In the genomic region with DNA sequence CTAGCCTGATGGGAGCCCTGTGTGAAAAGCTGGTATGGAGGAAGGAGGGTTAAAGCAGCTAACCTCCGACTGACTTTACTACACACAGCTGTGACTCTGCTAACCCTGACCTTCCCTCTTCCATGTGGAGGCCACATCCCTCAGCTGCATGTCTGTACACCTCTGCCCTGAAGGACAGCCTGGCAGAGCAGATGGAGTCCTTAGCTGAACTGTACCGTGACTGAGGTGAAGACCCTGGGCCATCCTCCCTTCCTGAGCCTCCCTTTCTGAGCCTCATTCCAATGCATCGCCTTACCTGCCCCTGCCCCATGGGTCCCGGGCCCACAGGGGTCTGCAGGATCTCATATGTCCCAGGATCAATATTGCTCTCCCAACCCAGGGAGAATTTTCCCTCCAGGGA, we compare ENCODE assay signal across 27 mouse cellular contexts. TPM values are rescaled to one million over a fixed set of nuclear protein-coding genes. Genes with fewer than 3 reads are reported as not detected.
A peak's percentile ranks its signal among the peaks of the same experiment; 100 is the strongest.
DNase-seq lines count a peak whose midpoint lies in the region; ATAC-seq and TF ChIP-seq lines count a peak whose summit lies in the region.
"Had no signal": no experiment of that assay in that cellular context is flagged by ENCODE, and none has a peak within 500 bp of the region (broad histone marks: within the 10 kb centered on the region; RNA-seq: fewer than 3 reads in every experiment).

No protein-coding gene starts in this region.

- H3K4me3 ChIP-seq in hindbrain, embryonic 10.5 days: no peak overlapping the region
- no peak overlapping the region for H3K4me3 ChIP-seq in hindbrain, postnatal 0 days (ENCODE audit: low read length)
- H3K4me3 ChIP-seq in midbrain, embryonic 10.5 days: no peak overlapping the region
- no peak overlapping the region for H3K4me3 ChIP-seq in midbrain, embryonic 16.5 days (ENCODE audit: low read depth, low read length)
- no peak overlapping the region for H3K4me3 ChIP-seq in hindbrain, embryonic 12.5 days
- H3K4me3 ChIP-seq in neural tube, embryonic 15.5 days (replicated peaks): no peak overlapping the region
- H3K4me3 ChIP-seq in heart, embryonic 10.5 days: no peak overlapping the region
- H3K4me3 ChIP-seq: embryonic facial prominence, embryonic 13.5 days; heart, embryonic 15.5 days; limb, embryonic 13.5 days; liver, embryonic 13.5 days; neural tube, embryonic 12.5 days had no signal

- H3K36me3 ChIP-seq in hindbrain, embryonic 10.5 days: no peaks in the 10 kb centered on the region
- H3K36me3 ChIP-seq in hindbrain, postnatal 0 days (ENCODE audit: insufficient read depth, low read length): no peaks in the 10 kb centered on the region
- H3K36me3 ChIP-seq in midbrain, embryonic 10.5 days: no peaks in the 10 kb centered on the region
- no peaks in the 10 kb centered on the region for H3K36me3 ChIP-seq in midbrain, embryonic 16.5 days (ENCODE audit: control insufficient read depth, insufficient read depth, low read length)
- H3K36me3 ChIP-seq in hindbrain, embryonic 12.5 days: no peaks in the 10 kb centered on the region
- no peaks in the 10 kb centered on the region for H3K36me3 ChIP-seq in neural tube, embryonic 15.5 days
- H3K36me3 ChIP-seq in heart, embryonic 10.5 days: no peaks in the 10 kb centered on the region
- H3K36me3 ChIP-seq: embryonic facial prominence, embryonic 13.5 days; G1E; heart, embryonic 15.5 days; limb, embryonic 13.5 days; liver, embryonic 13.5 days; neural tube, embryonic 12.5 days had no signal

- peaks cover 53% of the 10 kb centered on the region for H3K27me3 ChIP-seq in hindbrain, embryonic 10.5 days (ENCODE audit: insufficient read depth, poor library complexity, severe bottlenecking)
- no peaks in the 10 kb centered on the region for H3K27me3 ChIP-seq in hindbrain, postnatal 0 days (ENCODE audit: insufficient read depth, low read length)
- H3K27me3 ChIP-seq in midbrain, embryonic 10.5 days (ENCODE audit: low read depth, poor library complexity, severe bottlenecking): peaks cover 88% of the 10 kb centered on the region
- no peaks in the 10 kb centered on the region; the same call in 1 of the 2 replicates for H3K27me3 ChIP-seq in midbrain, embryonic 16.5 days (ENCODE audit: control insufficient read depth, insufficient read depth, low read depth, low read length)
- peaks cover 12% of the 10 kb centered on the region for H3K27me3 ChIP-seq in hindbrain, embryonic 12.5 days
- no peaks in the 10 kb centered on the region for H3K27me3 ChIP-seq in neural tube, embryonic 15.5 days (replicated peaks)
- H3K27me3 ChIP-seq in heart, embryonic 10.5 days (ENCODE audit: insufficient read depth, poor library complexity, severe bottlenecking): peaks cover 82% of the 10 kb centered on the region
- H3K27me3 ChIP-seq: neural tube, embryonic 12.5 days had no signal

- DNase-seq in hindbrain, embryonic 10.5 days (ENCODE audit: low spot score): no peak
- DNase-seq in hindbrain, postnatal 0 days (ENCODE audit: low spot score): no peak
- no peak for DNase-seq in midbrain, embryonic 10.5 days (ENCODE audit: low spot score)
- no peak for DNase-seq in heart, embryonic 10.5 days (ENCODE audit: low spot score)
- DNase-seq: adrenal gland, postnatal 14 days; cerebellum, adult 11-12 months; cerebellum, postnatal 14 days; gastrocnemius, postnatal 14 days; heart, adult 18-20 months; heart, postnatal 4 days; kidney, postnatal 4 days; liver, embryonic 13.5 days; lung, embryonic 14.5 days; lung, postnatal 4 days; right cerebral cortex, postnatal 14 days; spleen, adult 18-20 months; thymus, postnatal 25 days had no signal

- no peak for TF ChIP-seq CTCF in hindbrain, postnatal 0 days (IDR thresholded peaks at IDR 0.05; ENCODE audit: low read depth)

- H3K27ac ChIP-seq in hindbrain, embryonic 10.5 days: peak overlapping the region; percentile 68; the same call in 1 of the 2 replicates
- no peak overlapping the region for H3K27ac ChIP-seq in hindbrain, postnatal 0 days
- peak overlapping the region; percentile 66 for H3K27ac ChIP-seq in midbrain, embryonic 10.5 days (replicated peaks)
- H3K27ac ChIP-seq in midbrain, embryonic 16.5 days (ENCODE audit: low read length): no peak overlapping the region
- peak overlapping the region; percentile 50 for H3K27ac ChIP-seq in hindbrain, embryonic 12.5 days
- peak overlapping the region; percentile 54 for H3K27ac ChIP-seq in neural tube, embryonic 15.5 days (replicated peaks)
- no peak overlapping the region for H3K27ac ChIP-seq in heart, embryonic 10.5 days
- H3K27ac ChIP-seq: embryonic facial prominence, embryonic 13.5 days; heart, embryonic 15.5 days; limb, embryonic 13.5 days; liver, embryonic 13.5 days; neural tube, embryonic 12.5 days had no signal

- peaks cover 71% of the 10 kb centered on the region for H3K4me1 ChIP-seq in hindbrain, embryonic 10.5 days (replicated peaks)
- H3K4me1 ChIP-seq in hindbrain, postnatal 0 days (ENCODE audit: insufficient read depth, low read length): peaks cover 13% of the 10 kb centered on the region; the same call in 1 of the 2 replicates
- H3K4me1 ChIP-seq in midbrain, embryonic 10.5 days: peaks cover 71% of the 10 kb centered on the region
- H3K4me1 ChIP-seq in midbrain, embryonic 16.5 days (ENCODE audit: control insufficient read depth, insufficient read depth, low read length): peaks cover 24% of the 10 kb centered on the region
- peaks cover 39% of the 10 kb centered on the region for H3K4me1 ChIP-seq in hindbrain, embryonic 12.5 days
- H3K4me1 ChIP-seq in neural tube, embryonic 15.5 days: peaks cover 34% of the 10 kb centered on the region
- H3K4me1 ChIP-seq in heart, embryonic 10.5 days: peaks cover 3% of the 10 kb centered on the region; the same call in 1 of the 2 replicates
- H3K4me1 ChIP-seq: embryonic facial prominence, embryonic 13.5 days; heart, embryonic 15.5 days; limb, embryonic 13.5 days; liver, embryonic 13.5 days had no signal

- H3K9ac ChIP-seq in hindbrain, postnatal 0 days (replicated peaks; ENCODE audit: low read length): no peak overlapping the region
- H3K9ac ChIP-seq in midbrain, embryonic 16.5 days (ENCODE audit: low read depth, low read length): no peak overlapping the region
- H3K9ac ChIP-seq in hindbrain, embryonic 12.5 days: no peak overlapping the region
- H3K9ac ChIP-seq in neural tube, embryonic 15.5 days (replicated peaks): no peak overlapping the region
- H3K9ac ChIP-seq: embryonic facial prominence, embryonic 13.5 days; heart, embryonic 15.5 days; limb, embryonic 13.5 days; liver, embryonic 13.5 days; lung, embryonic 14.5 days; neural tube, embryonic 12.5 days had no signal

- ATAC-seq in hindbrain, postnatal 0 days: no peak
- ATAC-seq in midbrain, embryonic 16.5 days: no peak
- no peak for ATAC-seq in hindbrain, embryonic 12.5 days (ENCODE audit: low FRiP score)
- ATAC-seq in neural tube, embryonic 15.5 days (ENCODE audit: low FRiP score): no peak
- ATAC-seq: intestine, embryonic 16.5 days had no signal

- WGBS in hindbrain, embryonic 10.5 days: 69% methylated on average over 4 of the region's 4 CpGs
- 66% methylated on average over 4 of the region's 4 CpGs for WGBS in hindbrain, postnatal 0 days
- 64% methylated on average over 4 of the region's 4 CpGs for WGBS in midbrain, embryonic 10.5 days
- WGBS in midbrain, embryonic 16.5 days: 48% methylated on average over 4 of the region's 4 CpGs
- 52% methylated on average over 4 of the region's 4 CpGs for WGBS in hindbrain, embryonic 12.5 days
- WGBS in neural tube, embryonic 15.5 days: 77% methylated on average over 4 of the region's 4 CpGs
- 71% methylated on average over 4 of the region's 4 CpGs for WGBS in heart, embryonic 10.5 days

- H3K4me2 ChIP-seq in hindbrain, postnatal 0 days (ENCODE audit: low read depth, low read length): no peak overlapping the region
- no peak overlapping the region for H3K4me2 ChIP-seq in midbrain, embryonic 16.5 days (ENCODE audit: low read length)
- H3K4me2 ChIP-seq in hindbrain, embryonic 12.5 days (replicated peaks): no peak overlapping the region
- no peak overlapping the region for H3K4me2 ChIP-seq in neural tube, embryonic 15.5 days
- H3K4me2 ChIP-seq: embryonic facial prominence, embryonic 13.5 days; heart, embryonic 15.5 days; limb, embryonic 13.5 days; liver, embryonic 13.5 days; lung, embryonic 14.5 days; neural tube, embryonic 12.5 days had no signal

- H3K9me3 ChIP-seq in hindbrain, embryonic 10.5 days: no peaks in the 10 kb centered on the region
- no peaks in the 10 kb centered on the region for H3K9me3 ChIP-seq in hindbrain, postnatal 0 days (ENCODE audit: low read length)
- H3K9me3 ChIP-seq in midbrain, embryonic 10.5 days (replicated peaks): no peaks in the 10 kb centered on the region
- no peaks in the 10 kb centered on the region for H3K9me3 ChIP-seq in midbrain, embryonic 16.5 days (replicated peaks; ENCODE audit: control insufficient read depth, low read length, poor library complexity, severe bottlenecking)
- no peaks in the 10 kb centered on the region for H3K9me3 ChIP-seq in hindbrain, embryonic 12.5 days (replicated peaks)
- H3K9me3 ChIP-seq in neural tube, embryonic 15.5 days (replicated peaks): no peaks in the 10 kb centered on the region
- H3K9me3 ChIP-seq in heart, embryonic 10.5 days: no peaks in the 10 kb centered on the region
- H3K9me3 ChIP-seq: embryonic facial prominence, embryonic 13.5 days; G1E; heart, embryonic 15.5 days; limb, embryonic 13.5 days; liver, embryonic 13.5 days; neural tube, embryonic 12.5 days had no signal

RNA-seq across cellular contexts. Expression of a gene that starts 14.9 kb away (rescaled TPM):
- polyA plus RNA-seq in hindbrain, embryonic 10.5 days (2016; fragmentation: Nextera tagmentation; extraction: Ambion mirVana): 0.31 and 0.39 TPM in 2 replicates
- 9.0 and 11.1 TPM in 2 replicates for total RNA-seq in hindbrain, postnatal 0 days (2014; rRNA removed)
- 2.8 and 2.9 TPM in 2 replicates for polyA plus RNA-seq in hindbrain, postnatal 0 days (2015; fragmentation: Nextera tagmentation; extraction: Ambion mirVana)
- polyA plus RNA-seq in midbrain, embryonic 10.5 days (2016; fragmentation: Nextera tagmentation; extraction: Ambion mirVana): 0.10 and 0.24 TPM in 2 replicates
- polyA plus RNA-seq in midbrain, embryonic 16.5 days (2015; fragmentation: Nextera tagmentation; extraction: Ambion mirVana): 2.7 and 3.3 TPM in 2 replicates
- polyA plus RNA-seq in hindbrain, embryonic 12.5 days (2016; fragmentation: Nextera tagmentation; extraction: Ambion mirVana): 0.40 and 0.43 TPM in 2 replicates
- polyA plus RNA-seq in neural tube, embryonic 15.5 days (2015; fragmentation: Nextera tagmentation; extraction: Ambion mirVana): 2.0 and 2.2 TPM in 2 replicates
- 0.12 and 0.26 TPM in 2 replicates for polyA plus RNA-seq in heart, embryonic 10.5 days (2016; fragmentation: Nextera tagmentation; extraction: Ambion mirVana)
- total RNA-seq: adrenal gland, postnatal 14 days; gastrocnemius, postnatal 14 days; heart, adult 18-20 months; monocyte, adult 5-6 weeks had no signal
- polyA plus RNA-seq: G1E had no signal

RNA-seq across cellular contexts. Expression of a gene that starts 28.8 kb away (rescaled TPM):
- polyA plus RNA-seq in hindbrain, embryonic 10.5 days (2016; fragmentation: Nextera tagmentation; extraction: Ambion mirVana): 7.6 and 8.7 TPM in 2 replicates
- 4.0 and 5.4 TPM in 2 replicates for total RNA-seq in hindbrain, postnatal 0 days (2014; rRNA removed)
- 2.0 and 2.9 TPM in 2 replicates for polyA plus RNA-seq in hindbrain, postnatal 0 days (2015; fragmentation: Nextera tagmentation; extraction: Ambion mirVana)
- polyA plus RNA-seq in midbrain, embryonic 10.5 days (2016; fragmentation: Nextera tagmentation; extraction: Ambion mirVana): 5.3 and 6.7 TPM in 2 replicates
- polyA plus RNA-seq in midbrain, embryonic 16.5 days (2015; fragmentation: Nextera tagmentation; extraction: Ambion mirVana): 1.7 and 2.4 TPM in 2 replicates
- 3.2 and 3.4 TPM in 2 replicates for polyA plus RNA-seq in hindbrain, embryonic 12.5 days (2016; fragmentation: Nextera tagmentation; extraction: Ambion mirVana)
- 2.4 and 4.0 TPM in 2 replicates for polyA plus RNA-seq in neural tube, embryonic 15.5 days (2015; fragmentation: Nextera tagmentation; extraction: Ambion mirVana)
- polyA plus RNA-seq in heart, embryonic 10.5 days (2016; fragmentation: Nextera tagmentation; extraction: Ambion mirVana): 0.59 and 0.60 TPM in 2 replicates
- polyA plus RNA-seq: G1E had no signal

Comparison
In these comparisons a context has a peak if more than half of its experiments do, and no peak if none do; other contexts are left out.
1. H3K27ac ChIP-seq: peak in hindbrain, embryonic 10.5 days (single experiment), midbrain, embryonic 10.5 days (single experiment), hindbrain, embryonic 12.5 days (single experiment) and neural tube, embryonic 15.5 days (single experiment); none in hindbrain, postnatal 0 days (single experiment), midbrain, embryonic 16.5 days (single experiment) and heart, embryonic 10.5 days (single experiment).